Mouse (Mus musculus) cerebellum, adult 2 months (tissue): Measurements from ENCODE around the gene Erp27.

ENCODE experiments used
- CTCF ChIP-seq: fragments of 200-500 bp; IDR thresholded peaks from 2 replicates; pipeline ENCODE4 v1.5.1; 2011; ENCODE audit warnings: low read depth, mild to moderate bottlenecking, control low read depth, low read length, moderate library complexity, borderline replicate concordance; ENCODE audit not compliant: insufficient read depth
- POLR2A ChIP-seq: fragments of 200-500 bp; IDR thresholded peaks from 2 replicates; pipeline ENCODE4 v1.6.1; 2011; ENCODE audit warnings: low read length, control low read depth, borderline replicate concordance; ENCODE audit not compliant: insufficient read depth

- no peak for TF ChIP-seq CTCF
- TF ChIP-seq POLR2A = no peak
These were observed 14.4 kb upstream of the Erp27 start for GRCm38 (mm10) chr6:136936361-136936760.
